Mouse (Mus musculus): ENCODE measurements around the gene Homer2.

Homer2 gene

GRCm38 (mm10) chr7:81698357-81698756 lies 9.0 kb downstream of the Homer2 start:
- DNase-seq (ENCODE audit: low spot score in 2 of 2), result no peak

GRCm38 (mm10) chr7:81697954-81698353 lies 9.4 kb downstream of the Homer2 start:
- no peak for DNase-seq (ENCODE audit: low spot score in 2 of 2)

GRCm38 (mm10) chr7:81695763-81696533 lies 11.4 kb downstream of the Homer2 start:
- no peak for DNase-seq (ENCODE audit: low spot score in 2 of 2)

- DNase-seq (ENCODE audit: low spot score in 2 of 2), result no peak
Observed at GRCm38 (mm10) chr7:81691067-81691466, 16.3 kb downstream of the Homer2 start.

- no peak for DNase-seq (ENCODE audit: low spot score in 2 of 2)
Observed at GRCm38 (mm10) chr7:81689116-81689681, 18.1 kb downstream of the Homer2 start.

GRCm38 (mm10) chr7:81688378-81688777 lies 18.9 kb downstream of the Homer2 start:
- DNase-seq (ENCODE audit: low spot score in 2 of 2), result no peak

- DNase-seq (ENCODE audit: low spot score in 2 of 2), result no peak
Observed at GRCm38 (mm10) chr7:81687684-81688316, 19.5 kb downstream of the Homer2 start.

- no peak for DNase-seq (ENCODE audit: low spot score in 2 of 2)
Observed at GRCm38 (mm10) chr7:81685375-81685774, 22.0 kb downstream of the Homer2 start.

GRCm38 (mm10) chr7:81683779-81684422 lies 23.4 kb downstream of the Homer2 start:
- no peak for DNase-seq (ENCODE audit: low spot score in 2 of 2)

GRCm38 (mm10) chr7:81681386-81681785 lies 25.9 kb downstream of the Homer2 start:
- DNase-seq (ENCODE audit: low spot score in 2 of 2), result no peak

GRCm38 (mm10) chr7:81673359-81674013 lies 33.8 kb downstream of the Homer2 start:
- no peak for DNase-seq (ENCODE audit: low spot score in 2 of 2)

GRCm38 (mm10) chr7:81672735-81673291 lies 34.5 kb downstream of the Homer2 start:
- DNase-seq (ENCODE audit: low spot score in 2 of 2), result no peak

GRCm38 (mm10) chr7:81667156-81667555 lies 40.2 kb downstream of the Homer2 start:
- no peak for DNase-seq (ENCODE audit: low spot score in 2 of 2)

- no peak for DNase-seq (ENCODE audit: low spot score in 2 of 2)
Observed at GRCm38 (mm10) chr7:81666585-81666984, 40.7 kb downstream of the Homer2 start.

- DNase-seq (ENCODE audit: low spot score in 2 of 2), result no peak
Observed at GRCm38 (mm10) chr7:81663057-81663456, 44.3 kb downstream of the Homer2 start.

GRCm38 (mm10) chr7:81657631-81658347 lies 49.5 kb downstream of the Homer2 start:
- no peak for DNase-seq (ENCODE audit: low spot score in 2 of 2)

GRCm38 (mm10) chr7:81657055-81657454 lies 50.3 kb downstream of the Homer2 start:
- no peak for DNase-seq (ENCODE audit: low spot score in 2 of 2)

- no peak for DNase-seq (ENCODE audit: low spot score in 2 of 2)
Observed at GRCm38 (mm10) chr7:81656635-81657034, 50.7 kb downstream of the Homer2 start.

GRCm38 (mm10) chr7:81654946-81655718 lies 52.2 kb downstream of the Homer2 start:
- DNase-seq (ENCODE audit: low spot score in 2 of 2), result no peak

GRCm38 (mm10) chr7:81653988-81654387 lies 53.3 kb downstream of the Homer2 start:
- DNase-seq (ENCODE audit: low spot score in 2 of 2), result no peak
